Mouse (Mus musculus) liver, adult 2 months (tissue): Measurements from ENCODE around the gene Pip4k2b. TPM values are rescaled to one million over a fixed set of nuclear protein-coding genes. Genes with fewer than 3 reads are reported as not detected.
A peak's percentile ranks its signal among the peaks of the same experiment; 100 is the strongest.

ENCODE experiments used
- DNase-seq: peaks from one replicate; pipeline ENCODE4 v3.0.0-alpha.2; 2011; ENCODE audit warnings: low read depth, low spot score; ENCODE audit errors: extremely low read depth
- H3K27ac ChIP-seq: fragments of 200-500 bp; replicated peaks from 2 replicates; pipeline ENCODE4 v1.5.1; 2012; ENCODE audit warnings: low read depth, mild to moderate bottlenecking, control low read depth, inconsistent platforms, low read length; ENCODE audit not compliant: insufficient read depth
- H3K27me3 ChIP-seq: fragments of 200-500 bp; 2 replicates; pipeline ENCODE4 v1.6.1; 2012; ENCODE audit warnings: mild to moderate bottlenecking, moderate library complexity, low read length, inconsistent platforms; ENCODE audit not compliant: control insufficient read depth, insufficient read depth
- H3K36me3 ChIP-seq: fragments of 200-500 bp; 2 replicates; pipeline ENCODE4 v1.6.1; 2012; ENCODE audit warnings: low read length, inconsistent platforms; ENCODE audit not compliant: control insufficient read depth, insufficient read depth
- H3K4me1 ChIP-seq: fragments of 200-500 bp; 2 replicates; pipeline ENCODE4 v1.6.1; 2011; ENCODE audit warnings: low read length; ENCODE audit not compliant: control insufficient read depth, insufficient read depth
- H3K4me3 ChIP-seq: fragments of 200-500 bp; 2 replicates; pipeline ENCODE4 v1.5.1; 2011; ENCODE audit warnings: low read depth, mild to moderate bottlenecking, control low read depth, low read length, moderate library complexity; ENCODE audit not compliant: insufficient read depth
- H3K79me2 ChIP-seq: fragments of 200-500 bp; 2 replicates; pipeline ENCODE4 v1.6.1; 2012; ENCODE audit warnings: inconsistent platforms, mild to moderate bottlenecking, low read length, moderate library complexity; ENCODE audit not compliant: control insufficient read depth, insufficient read depth
- H3K9ac ChIP-seq: fragments of 200-500 bp; 2 replicates; pipeline ENCODE4 v1.6.1; 2012; ENCODE audit warnings: low read depth, mild to moderate bottlenecking, control low read depth, inconsistent platforms, low read length
- CTCF ChIP-seq: fragments of 200-500 bp; IDR thresholded peaks from 2 replicates; pipeline ENCODE4 v1.5.1; 2011; ENCODE audit warnings: low read depth, low read length, control low read depth
- POLR2A ChIP-seq: fragments of 200-500 bp; IDR thresholded peaks from 2 replicates; pipeline ENCODE4 v1.6.1; 2011; ENCODE audit warnings: low read length, control low read depth; ENCODE audit not compliant: insufficient read depth; ENCODE audit errors: extremely low read depth
- WGBS: fragments of 180-500 bp; shearing (Covaris S2); methylation state at CpG from one replicate; pipeline ENCODE4 v1.1.7; 2018; 5-methylcytosine and 5-hydroxymethylcytosine counted together
- polyA plus RNA-seq: library from polyadenylated mRNA; depleted of rRNA; stranded (reverse); fragments of >200 nt; gene quantifications from 2 replicates; pipeline ENCODE4 v1.2.3, GENCODE M21; 2012
- total RNA-seq: library from RNA; depleted of rRNA; stranded (reverse); fragments of >200 nt; gene quantifications from 2 replicates; pipeline ENCODE4 v1.2.3, GENCODE M21; 2014

Pip4k2b gene
- total and polyA plus RNA-seq, 2 experiments, result 4.1 to 10.8 TPM

- Histone ChIP-seq H3K27me3 (no peaks in the 10 kb centered on the region), H3K36me3 (no peaks in the 10 kb centered on the region; the same call in 1 of the 2 replicates), H3K79me2 (peaks cover 12% of the 10 kb centered on the region; the same call in 1 of the 2 replicates), H3K4me1 (peaks cover 9% of the 10 kb centered on the region), H3K4me3 (no peak overlapping the region), H3K27ac (no peak overlapping the region), H3K9ac (no peak overlapping the region)
- 50% methylated on average over 15 of the region's 15 CpGs for WGBS
- TF ChIP-seq POLR2A (no peak), CTCF (no peak)
- no peak for DNase-seq
Observed at GRCm38 (mm10) chr11:97701581-97702392, 42.7 kb downstream of the Pip4k2b start.

GRCm38 (mm10) chr11:97700746-97701580 is 43.5 kb downstream of the Pip4k2b start:
- 24% methylated on average over 30 of the region's 30 CpGs for WGBS
- no peak for TF ChIP-seq CTCF
- TF ChIP-seq POLR2A, result 0 out of 2 replicates have a peak, but pooled peaks have one; percentile 31
- Histone ChIP-seq H3K79me2 (peaks cover 12% of the 10 kb centered on the region; the same call in 1 of the 2 replicates), H3K27me3 (no peaks in the 10 kb centered on the region), H3K4me1 (peaks cover 9% of the 10 kb centered on the region), H3K4me3 (peak overlapping the region; percentile 76), H3K36me3 (no peaks in the 10 kb centered on the region; the same call in 1 of the 2 replicates), H3K27ac (peak overlapping the region; percentile 69), H3K9ac (peak overlapping the region; percentile 86)
- peak; percentile 30 for DNase-seq

- Histone ChIP-seq H3K36me3 (no peaks in the 10 kb centered on the region), H3K27ac (peak within 1 kb of the TSS; percentile 69), H3K4me1 (peaks cover 10% of the 10 kb centered on the region), H3K27me3 (no peaks in the 10 kb centered on the region), H3K4me3 (peak within 1 kb of the TSS; percentile 76), H3K79me2 (peaks cover 12% of the 10 kb centered on the region; the same call in 1 of the 2 replicates), H3K9ac (peak within 1 kb of the TSS; percentile 86)
- under 1% methylated on average over 85 of the region's 85 CpGs for WGBS
- peak; percentile 47 for DNase-seq
- no peak for TF ChIP-seq CTCF
- 0 out of 2 replicates have a peak, but pooled peaks have one; percentile 41 for TF ChIP-seq POLR2A
Observed at GRCm38 (mm10) chr11:97700003-97700745, 44.3 kb downstream of the Pip4k2b start, which contains the start of gene Pcgf2. Pcgf2 (minus strand) TSS chr11:97700497.

DNA sequence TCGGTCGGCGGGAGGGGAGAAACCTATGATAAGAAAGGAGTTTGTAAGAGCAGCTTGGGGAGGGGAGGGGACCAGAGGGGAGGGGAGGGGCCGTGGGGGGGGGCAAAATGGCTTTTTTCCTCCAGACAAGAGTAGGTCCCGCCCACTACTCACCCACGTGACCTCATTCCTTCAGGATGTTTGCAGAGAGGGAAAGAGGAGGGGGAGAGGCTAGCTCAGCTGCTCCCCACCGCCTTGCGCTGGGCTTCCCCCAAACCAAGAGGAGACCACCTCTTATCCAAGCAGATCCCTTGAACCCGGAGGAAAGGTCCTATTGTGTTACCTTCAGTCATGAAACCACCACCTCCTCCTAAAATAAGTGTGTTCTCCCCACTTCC is 44.9 kb downstream of the Pip4k2b start:
- 0 out of 2 replicates have a peak, but pooled peaks have one; percentile 34 for TF ChIP-seq POLR2A
- no peak for TF ChIP-seq CTCF
- no peaks in the 10 kb centered on the region for H3K36me3 ChIP-seq
- H3K9ac ChIP-seq, result peak overlapping the region; percentile 86
- H3K4me1 ChIP-seq, result peaks cover 11% of the 10 kb centered on the region
- no peaks in the 10 kb centered on the region for H3K27me3 ChIP-seq
- H3K27ac ChIP-seq, result peak overlapping the region; percentile 69
- DNase-seq, result peak; percentile 48
- peak overlapping the region; percentile 76 for H3K4me3 ChIP-seq
- WGBS, result 2% methylated on average over 5 of the region's 9 CpGs
- H3K79me2 ChIP-seq, result peaks cover 10% of the 10 kb centered on the region; the same call in 1 of the 2 replicates
